Comparison of ENCODE assay signal across 8 mouse cellular contexts in genomic region chr15:80013256-80014030, GRCm38 (mm10). TPM values are rescaled to one million over a fixed set of nuclear protein-coding genes. Genes with fewer than 3 reads are reported as not detected.
DNase-seq lines count a peak whose midpoint lies in the region; ATAC-seq and TF ChIP-seq lines count a peak whose summit lies in the region.

No protein-coding gene starts in this region.

- no peaks in the 10 kb centered on the region for H3K9me3 ChIP-seq in intestine, embryonic 15.5 days
- H3K9me3 ChIP-seq in liver, postnatal 0 days (ENCODE audit: low read length): no peaks in the 10 kb centered on the region

- H3K9ac ChIP-seq in intestine, embryonic 15.5 days: peak overlapping the region; percentile 79
- H3K9ac ChIP-seq in liver, postnatal 0 days (replicated peaks): peak overlapping the region; percentile 58

- H3K4me3 ChIP-seq in intestine, embryonic 15.5 days (replicated peaks): peak overlapping the region; percentile 68
- H3K4me3 ChIP-seq in liver, postnatal 0 days (ENCODE audit: low read depth, low read length): peak overlapping the region; percentile 50

- peaks cover 45% of the 10 kb centered on the region for H3K4me1 ChIP-seq in intestine, embryonic 15.5 days (replicated peaks)
- H3K4me1 ChIP-seq in liver, postnatal 0 days (ENCODE audit: insufficient read depth): peaks cover 8% of the 10 kb centered on the region

- H3K4me2 ChIP-seq in intestine, embryonic 15.5 days (replicated peaks): peak overlapping the region; percentile 92
- H3K4me2 ChIP-seq in liver, postnatal 0 days (ENCODE audit: low read depth, low read length): peak overlapping the region; percentile 79

- TF ChIP-seq CTCF in liver, postnatal 0 days (IDR thresholded peaks at IDR 0.05; ENCODE audit: low read depth): no peak

- H3K27me3 ChIP-seq in intestine, embryonic 15.5 days (replicated peaks): peaks cover 52% of the 10 kb centered on the region
- H3K27me3 ChIP-seq in liver, postnatal 0 days (ENCODE audit: insufficient read depth, low read length): peaks cover 60% of the 10 kb centered on the region

- peak overlapping the region; percentile 93 for H3K27ac ChIP-seq in intestine, embryonic 15.5 days
- no peak overlapping the region for H3K27ac ChIP-seq in liver, postnatal 0 days (ENCODE audit: low read depth)

- peak; percentile 59 to 60 for DNase-seq in adrenal gland, adult 18-20 months (ENCODE audit: low spot score in 2 of 2)
- DNase-seq in adrenal gland, postnatal 4 days (ENCODE audit: low spot score in 2 of 2): no peak
- DNase-seq in right cerebral cortex, adult 18-20 months: peak; percentile 32
- no peak for DNase-seq in right cerebral cortex, postnatal 36 days (ENCODE audit: low spot score in 2 of 2)
- DNase-seq in liver, postnatal 0 days: peak; percentile 37
- DNase-seq in layer of hippocampus, adult 8-10 months (ENCODE audit: low spot score in 2 of 2): no peak
- no peak for DNase-seq in embryo, embryonic 11 days

- 2% methylated on average over 36 of the region's 36 CpGs for WGBS in intestine, embryonic 15.5 days
- 1% methylated on average over 29 of the region's 36 CpGs for WGBS in liver, postnatal 0 days (ENCODE audit: insufficient replicate concordance)

- peak; percentile 72 for ATAC-seq in intestine, embryonic 15.5 days
- 0 out of 2 replicates have a peak, but pooled peaks have one; percentile 1 for ATAC-seq in liver, postnatal 0 days

- no peaks in the 10 kb centered on the region for H3K36me3 ChIP-seq in intestine, embryonic 15.5 days
- H3K36me3 ChIP-seq in liver, postnatal 0 days (replicated peaks; ENCODE audit: insufficient read depth, low read length): no peaks in the 10 kb centered on the region

- no peak for TF ChIP-seq EP300 in liver, postnatal 0 days (IDR thresholded peaks at IDR 0.05; ENCODE audit: low read depth)

RNA-seq across cellular contexts. Expression of gene Pdgfb, which starts 1.3 kb away (rescaled TPM):
- 10 to 100 TPM; 46.1 to 47.6 TPM for total RNA-seq in adrenal gland, adult 18-20 months (2021)
- total RNA-seq in adrenal gland, postnatal 4 days (2021): 10 to 100 TPM; 31.3 to 35.1 TPM
- polyA plus RNA-seq in intestine, embryonic 15.5 days (2015; fragmentation: Nextera tagmentation; extraction: Ambion mirVana): 7.2 and 8.3 TPM in 2 replicates
- polyA plus RNA-seq in liver, postnatal 0 days (2015; fragmentation: Nextera tagmentation; extraction: Ambion mirVana): 0.77 and 0.85 TPM in 2 replicates
- total RNA-seq in layer of hippocampus, adult 8-10 months (2022): 10 to 100 TPM; 30.3 to 38.4 (median 34.6) TPM

RNA-seq across cellular contexts. Expression of gene Cbx7, which starts 42.5 kb away (rescaled TPM):
- total RNA-seq in adrenal gland, adult 18-20 months (2021): 10 to 100 TPM; 20.8 to 24.7 TPM
- 10 to 100 TPM; 15.4 to 18.4 TPM for total RNA-seq in adrenal gland, postnatal 4 days (2021)
- polyA plus RNA-seq in intestine, embryonic 15.5 days (2015; fragmentation: Nextera tagmentation; extraction: Ambion mirVana): 3.9 and 4.6 TPM in 2 replicates
- 1.0 and 1.2 TPM in 2 replicates for polyA plus RNA-seq in liver, postnatal 0 days (2015; fragmentation: Nextera tagmentation; extraction: Ambion mirVana)
- total RNA-seq in layer of hippocampus, adult 8-10 months (2022): 10 to 100 TPM; 46.0 to 62.9 (median 52.2) TPM

Comparison
In these comparisons a context has a peak if more than half of its experiments do, and no peak if none do; other contexts are left out.
1. DNase-seq: peak in adrenal gland, adult 18-20 months (2 of 2), right cerebral cortex, adult 18-20 months (single experiment) and liver, postnatal 0 days (single experiment); none in adrenal gland, postnatal 4 days (0 of 2), right cerebral cortex, postnatal 36 days (0 of 2), layer of hippocampus, adult 8-10 months (0 of 2) and embryo, embryonic 11 days (single experiment).